Mouse (Mus musculus) left cerebral cortex, postnatal 36 days (tissue): ENCODE measurements at regions not wholly inside any gene's neighbourhood (a gene's known extent, or its start where the extent isn't known, plus 50 kb on each side); places are given as distances from the start of the nearest gene placed in this dataset.
"Not testable (repeated sequence)": the region's sequence is repeated elsewhere in the genome, so short reads cannot be mapped to it uniquely, and the experiment has no call there.

Experiments
- DNase-seq, 2 experiments: peaks; one replicate each; pipeline ENCODE4 v3.0.0; 2021 to 2022; ENCODE audit warnings: low spot score in 2 of 2, mixed read lengths in 1 of 2
- intact Hi-C: fragments of 180-260 bp; cut with DNase I; formaldehyde crosslinking; loops from one replicate; pipeline ENCODE4 v1.15.1; 2025

DNA sequence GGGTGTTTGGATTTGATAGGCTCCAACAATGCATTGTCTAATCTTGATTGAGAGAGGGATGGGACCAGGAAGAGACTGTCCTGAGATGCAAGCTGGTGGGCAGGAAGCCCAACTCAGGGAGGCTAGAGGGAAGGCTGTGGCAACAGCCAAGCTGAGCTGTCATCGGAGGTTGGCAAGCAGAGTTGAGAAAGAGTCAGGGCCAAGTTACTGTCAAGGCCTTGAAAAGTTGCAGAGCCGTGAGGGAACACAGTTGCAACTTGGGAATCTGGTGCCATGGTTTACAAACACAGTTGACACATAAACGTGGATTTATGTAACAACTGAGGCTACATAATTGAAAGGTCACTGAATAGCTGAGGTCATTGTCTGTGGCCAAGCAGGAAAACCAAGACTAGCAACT lies 170.8 kb upstream of the Frmd6 start:
- DNase-seq = no peak
- intact Hi-C loops = loop anchor here (1.0 kb wide), 1 partner anchor 19 kb away; no protein-coding TSS in a partner anchor

DNA sequence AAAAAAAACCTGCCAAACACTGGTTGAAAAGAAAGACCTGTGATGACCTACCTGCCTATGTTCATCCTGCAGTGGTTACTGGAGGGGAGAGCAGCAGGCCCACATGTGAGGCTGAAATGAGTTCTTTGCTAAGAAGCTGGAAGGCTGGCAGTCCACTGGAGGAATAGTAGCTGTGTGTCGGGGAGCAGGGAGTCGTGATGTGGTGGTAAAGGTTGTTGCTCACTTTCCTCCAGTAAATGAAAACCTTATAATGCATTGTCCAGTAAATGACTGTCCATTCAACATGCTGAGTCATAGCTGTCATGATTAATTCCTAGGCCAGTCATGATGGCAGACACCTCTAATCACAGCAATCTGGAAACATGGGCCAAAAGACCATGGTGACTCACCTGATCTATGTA lies 169.9 kb upstream of the Frmd6 start:
- no peak for DNase-seq
- intact Hi-C loops = no loop called here

DNA sequence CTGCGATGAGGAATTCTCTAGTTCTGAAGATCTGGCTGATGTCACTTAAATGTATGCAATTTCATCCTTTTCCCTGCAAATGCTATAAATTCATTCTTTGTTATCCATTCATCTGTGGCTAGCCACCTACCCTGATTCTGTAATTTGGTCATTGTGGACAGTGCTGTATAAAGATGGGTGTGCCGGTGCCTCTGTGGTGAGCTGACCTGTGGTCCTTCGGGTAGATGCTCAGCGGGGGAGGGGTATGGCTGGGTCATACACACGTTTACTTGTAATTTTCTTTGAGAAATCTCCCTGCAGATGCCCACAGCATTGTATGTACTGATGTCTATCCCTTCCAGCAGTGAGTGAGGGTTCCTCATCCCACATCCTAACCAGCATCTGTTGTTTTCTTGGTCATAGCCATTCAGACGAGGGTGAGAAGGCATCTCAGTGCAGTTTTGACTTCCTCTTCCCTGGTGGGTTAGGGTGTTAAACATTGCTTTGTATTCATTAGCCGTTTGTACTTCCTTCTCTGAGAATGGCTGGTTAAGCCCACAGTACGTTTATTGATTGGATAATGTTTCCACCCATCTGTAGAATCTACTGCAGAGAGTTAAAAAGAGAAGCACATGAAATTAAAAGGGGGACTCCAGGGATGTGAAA lies 169.3 kb upstream of the Frmd6 start:
- no peak for DNase-seq
- intact Hi-C loops = no loop called here

GRCm38 (mm10) chr12:70656805-70657492 lies 168.4 kb upstream of the Frmd6 start:
- no peak for DNase-seq
- intact Hi-C loops = no loop called here

DNA sequence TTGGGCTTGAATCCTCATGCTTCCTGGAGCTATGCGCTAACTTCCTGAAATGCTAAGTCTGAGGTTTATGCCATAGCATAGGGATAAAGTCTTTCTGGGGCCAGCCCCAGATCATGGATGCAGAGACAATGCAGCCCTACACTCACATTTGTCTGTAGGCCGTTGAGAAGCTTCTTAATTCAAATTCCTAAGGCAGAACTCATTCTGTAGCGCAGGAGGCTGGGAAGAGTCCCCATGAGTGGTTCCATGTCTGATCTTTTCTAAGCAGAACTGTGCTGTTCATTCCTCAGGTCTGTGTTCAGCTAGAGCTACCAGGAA lies 167.9 kb upstream of the Frmd6 start:
- no peak for DNase-seq
- intact Hi-C loops = no loop called here

DNA sequence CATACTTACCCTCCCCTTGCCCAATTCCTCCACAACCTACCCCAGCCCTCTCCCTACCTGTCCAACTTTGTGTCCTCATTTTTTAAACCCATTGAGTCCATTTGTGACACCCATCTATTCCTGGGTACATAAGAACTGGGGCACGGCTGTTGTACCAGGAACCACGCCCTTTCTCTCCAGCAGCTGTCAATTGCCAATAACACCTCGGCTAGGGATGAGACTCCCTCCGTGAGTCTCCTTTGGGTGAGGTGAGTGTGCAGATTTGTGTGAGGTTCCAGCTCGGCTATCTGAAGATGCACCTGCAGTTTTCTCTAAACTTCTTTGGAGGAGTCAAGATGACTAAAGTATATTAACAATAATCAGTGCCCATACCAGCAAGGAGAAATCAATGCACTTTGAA lies 167.2 kb upstream of the Frmd6 start:
- intact Hi-C loops = no loop called here
- no peak for DNase-seq

DNA sequence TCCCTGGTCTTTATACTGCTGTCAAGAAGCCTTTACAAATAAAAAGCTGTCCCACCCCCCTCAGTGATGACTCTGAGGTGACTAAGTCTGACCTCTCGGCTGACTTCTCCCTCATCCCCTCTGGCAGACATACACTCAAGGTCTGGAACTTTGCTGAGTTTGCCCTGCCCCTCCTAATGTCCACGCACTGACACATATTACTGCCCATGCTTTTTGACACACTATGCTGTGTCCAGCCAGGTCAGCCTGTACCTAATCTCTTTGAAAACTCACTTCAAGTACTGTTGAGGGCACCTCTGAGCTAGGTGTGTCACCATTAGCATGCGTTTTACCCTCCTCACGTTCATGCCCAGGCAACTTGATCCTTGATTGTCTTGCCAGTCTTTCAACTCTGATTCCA lies 164.9 kb upstream of the Frmd6 start:
- no peak for DNase-seq
- intact Hi-C loops = no loop called here

DNA sequence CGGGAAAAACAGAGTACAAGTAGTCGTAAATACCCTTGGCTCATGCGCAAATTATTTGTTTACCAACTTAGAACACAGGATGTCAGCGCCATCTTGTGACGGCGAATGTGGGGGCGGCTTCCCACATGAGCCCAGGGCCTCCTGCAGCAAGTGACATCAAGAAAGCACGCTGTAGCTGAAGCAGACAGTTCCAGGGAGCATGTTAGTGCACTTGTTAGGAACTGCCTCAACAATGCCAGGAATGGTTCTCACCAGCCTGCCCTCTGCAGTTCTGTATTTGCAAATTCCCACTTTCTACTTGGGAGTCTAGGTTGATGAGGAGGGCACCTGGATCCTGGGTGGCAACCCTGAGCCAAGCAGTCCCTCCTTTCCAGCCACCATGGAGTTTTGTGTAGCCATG lies 157.2 kb upstream of the Frmd6 start:
- intact Hi-C loops = not testable (repeated sequence)

GRCm38 (mm10) chr12:70672115-70672514 lies 153.2 kb upstream of the Frmd6 start:
- intact Hi-C loops = no loop called here

More for the DNA sequence above, 157.2 kb upstream of the Frmd6 start:
- DNase-seq = not testable (repeated sequence)

DNA sequence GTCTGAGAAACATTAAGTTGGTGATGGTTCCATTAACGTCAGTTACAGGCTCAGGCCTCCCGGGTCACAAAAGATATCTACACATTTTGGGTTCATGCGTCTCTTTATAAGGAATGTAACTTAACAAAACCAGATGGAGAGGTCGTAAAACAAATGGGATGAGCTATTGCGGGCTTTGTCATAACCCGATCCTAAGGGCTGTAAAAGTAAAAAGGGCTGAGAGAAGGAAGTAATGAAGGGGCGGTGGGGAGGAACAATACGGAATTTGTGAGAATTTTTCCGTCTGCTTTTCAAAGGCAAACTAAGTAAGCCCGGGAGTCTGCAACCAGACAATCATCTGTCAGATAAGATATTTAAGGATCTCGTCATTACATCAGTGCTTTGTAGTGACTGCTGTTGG lies 152.1 kb upstream of the Frmd6 start:
- no peak for DNase-seq
- intact Hi-C loops = loop anchor here (1.0 kb wide), 1 partner anchor 19 kb away; no protein-coding TSS in a partner anchor

More at GRCm38 (mm10) chr12:70672115-70672514, 153.2 kb upstream of the Frmd6 start:
- DNase-seq = no peak

- no peak for DNase-seq
- intact Hi-C loops = no loop called here
Measured at GRCm38 (mm10) chr12:70674144-70674543, 151.2 kb upstream of the Frmd6 start.

DNA sequence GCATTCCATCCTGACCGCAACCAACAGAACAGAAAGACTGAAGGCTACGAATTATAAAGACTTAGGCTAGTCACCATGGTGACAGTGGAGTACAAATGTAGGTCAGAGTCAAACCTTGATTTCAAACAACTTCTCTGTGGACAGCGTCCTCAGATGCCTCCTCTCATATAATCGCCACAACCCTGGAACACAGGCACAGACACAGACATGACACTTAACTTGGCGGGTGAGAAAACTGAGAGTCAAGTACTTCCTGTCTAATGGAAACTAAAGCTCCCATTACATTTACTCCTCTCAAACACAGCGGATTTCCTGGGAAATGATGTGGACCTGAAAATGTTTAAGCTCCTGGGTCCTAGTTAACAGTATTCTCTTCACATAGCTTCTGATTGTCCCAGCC lies 149.5 kb upstream of the Frmd6 start:
- intact Hi-C loops = no loop called here
- no peak for DNase-seq

- intact Hi-C loops = no loop called here
- peak; percentile 41 to 51 for DNase-seq
Measured at GRCm38 (mm10) chr12:70679701-70680425, 145.5 kb upstream of the Frmd6 start.

GRCm38 (mm10) chr12:70681407-70681990 lies 143.8 kb upstream of the Frmd6 start:
- no peak for DNase-seq
- intact Hi-C loops = no loop called here

DNA sequence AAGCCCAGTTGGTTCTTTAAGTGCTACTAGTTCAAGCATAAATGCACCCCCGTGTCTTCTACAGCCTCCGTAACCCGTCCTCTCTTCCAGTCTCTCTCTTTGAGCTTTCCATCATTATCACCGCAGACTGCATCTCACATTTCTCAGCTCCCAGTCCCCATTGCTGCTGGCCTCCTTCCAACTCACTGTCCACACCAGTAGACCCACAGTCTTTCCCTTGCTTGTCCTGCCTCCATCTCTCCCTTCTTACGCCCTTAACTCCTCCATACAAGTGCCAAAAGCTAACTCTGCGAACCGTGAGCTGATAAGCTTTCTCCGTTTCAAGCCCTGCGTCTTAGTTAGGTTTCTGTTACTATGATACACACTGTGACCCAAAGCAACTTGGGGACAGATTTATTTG lies 141.0 kb upstream of the Frmd6 start:
- DNase-seq = no peak
- intact Hi-C loops = no loop called here

GRCm38 (mm10) chr12:70685432-70685831 lies 139.9 kb upstream of the Frmd6 start:
- DNase-seq = no peak
- intact Hi-C loops = no loop called here

- intact Hi-C loops = no loop called here
- DNase-seq = no peak
Measured at GRCm38 (mm10) chr12:70686337-70686736, 139.0 kb upstream of the Frmd6 start.

GRCm38 (mm10) chr12:70686971-70687370 lies 138.3 kb upstream of the Frmd6 start:
- DNase-seq = no peak
- intact Hi-C loops = no loop called here

DNA sequence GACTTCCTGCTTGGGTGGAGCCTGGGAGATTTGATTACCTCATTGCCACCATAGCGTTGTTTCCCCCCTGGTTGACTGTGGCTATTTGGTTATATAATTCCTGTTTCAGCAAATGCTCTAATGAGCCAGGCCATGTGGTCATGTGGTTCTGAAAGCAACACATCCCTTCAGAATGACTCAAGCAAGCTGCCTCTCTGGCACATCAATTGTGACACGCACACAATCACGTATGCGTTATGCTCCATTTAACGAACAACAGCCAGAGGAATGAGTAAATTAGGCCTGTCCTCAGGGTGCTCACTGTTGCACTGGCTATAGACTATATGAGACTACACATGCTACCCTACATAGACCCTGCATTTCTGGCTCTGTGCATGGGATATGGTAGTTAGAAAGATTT lies 130.2 kb upstream of the Frmd6 start:
- DNase-seq = no peak

DNA sequence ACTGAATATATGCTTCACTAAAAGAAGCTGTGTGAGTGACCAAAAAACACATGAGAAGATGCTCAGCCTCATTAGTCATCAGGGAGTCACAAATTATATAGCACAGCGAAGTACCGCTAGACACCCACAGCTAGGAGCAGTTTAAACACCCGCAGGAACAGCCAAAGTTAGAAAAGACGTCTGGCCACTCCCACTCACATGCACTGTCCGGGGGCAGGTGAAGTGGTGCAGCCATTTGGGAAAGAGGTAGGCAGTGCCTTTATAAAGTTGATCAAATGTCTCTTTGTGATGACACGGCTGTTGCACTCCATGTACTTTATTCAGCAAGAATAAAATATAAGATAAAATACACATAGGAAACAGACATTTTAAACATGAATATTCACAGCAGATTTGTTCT lies 129.1 kb upstream of the Frmd6 start:
- intact Hi-C loops = loop anchor here (5.0 to 10.0 kb wide), 3 partner anchors 69 to 199 kb away; partner anchors contain the start of gene Frmd6
- peak; percentile 59 to 76 for DNase-seq

More for the DNA sequence above, 130.2 kb upstream of the Frmd6 start:
- intact Hi-C loops = loop anchor here (5.0 to 10.0 kb wide), 3 partner anchors 68 to 200 kb away; partner anchors contain the start of gene Frmd6
